Mouse (Mus musculus): ENCODE results near the gene Cd151. TPM values are rescaled to one million over a fixed set of nuclear protein-coding genes. Genes with fewer than 3 reads are reported as not detected.
"Not testable (repeated sequence)": the region's sequence is repeated elsewhere in the genome, so short reads cannot be mapped to it uniquely, and the experiment has no call there.

Gene Cd151
- polyA plus RNA-seq, 1 experiment from 2014 or later: 79.1 TPM

DNA sequence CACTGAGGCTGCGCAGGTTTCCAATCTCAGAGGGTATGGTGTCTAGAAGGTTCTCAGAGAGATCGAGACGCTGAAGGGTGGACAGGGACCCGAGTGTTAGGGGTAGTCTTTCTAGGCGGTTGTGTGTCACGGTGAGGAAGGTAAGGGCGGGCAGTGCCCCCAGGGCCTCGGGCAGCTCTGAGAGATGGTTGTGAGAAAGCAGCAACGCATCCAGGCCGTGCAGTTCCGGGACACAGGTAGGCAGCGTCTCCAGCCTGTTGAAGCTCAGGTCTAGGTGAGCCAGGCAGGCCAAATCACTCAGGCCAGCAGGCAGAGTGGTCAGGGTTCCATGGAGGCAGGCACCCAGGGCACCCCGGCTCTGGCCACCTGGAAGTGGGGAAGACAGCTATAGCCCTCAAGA is 25.0 kb upstream of the Cd151 start:
- peaks cover 15% of the 10 kb centered on the region for H3K4me1 ChIP-seq (ENCODE audit: insufficient read depth)
- H3K27me3 ChIP-seq (ENCODE audit: insufficient read depth, low read length): no peaks in the 10 kb centered on the region
- no peak for TF ChIP-seq CTCF (IDR thresholded peaks at IDR 0.05; ENCODE audit: low read depth)
- 92% methylated on average over 13 of the region's 13 CpGs for WGBS
- no peaks in the 10 kb centered on the region for H3K9me3 ChIP-seq (ENCODE audit: low read depth, low read length)
- ATAC-seq (ENCODE audit: insufficient read depth) (no peak), DNase-seq (no peak)
- H3K4me2 ChIP-seq: peak overlapping the region; percentile 90
- no peak overlapping the region for H3K27ac ChIP-seq (ENCODE audit: low read depth)
- H3K36me3 ChIP-seq (ENCODE audit: insufficient read depth): peaks cover 29% of the 10 kb centered on the region
- H3K4me3 ChIP-seq (ENCODE audit: low read depth, low read length): peak overlapping the region; percentile 55
- peak overlapping the region; percentile 65 for H3K9ac ChIP-seq

DNA sequence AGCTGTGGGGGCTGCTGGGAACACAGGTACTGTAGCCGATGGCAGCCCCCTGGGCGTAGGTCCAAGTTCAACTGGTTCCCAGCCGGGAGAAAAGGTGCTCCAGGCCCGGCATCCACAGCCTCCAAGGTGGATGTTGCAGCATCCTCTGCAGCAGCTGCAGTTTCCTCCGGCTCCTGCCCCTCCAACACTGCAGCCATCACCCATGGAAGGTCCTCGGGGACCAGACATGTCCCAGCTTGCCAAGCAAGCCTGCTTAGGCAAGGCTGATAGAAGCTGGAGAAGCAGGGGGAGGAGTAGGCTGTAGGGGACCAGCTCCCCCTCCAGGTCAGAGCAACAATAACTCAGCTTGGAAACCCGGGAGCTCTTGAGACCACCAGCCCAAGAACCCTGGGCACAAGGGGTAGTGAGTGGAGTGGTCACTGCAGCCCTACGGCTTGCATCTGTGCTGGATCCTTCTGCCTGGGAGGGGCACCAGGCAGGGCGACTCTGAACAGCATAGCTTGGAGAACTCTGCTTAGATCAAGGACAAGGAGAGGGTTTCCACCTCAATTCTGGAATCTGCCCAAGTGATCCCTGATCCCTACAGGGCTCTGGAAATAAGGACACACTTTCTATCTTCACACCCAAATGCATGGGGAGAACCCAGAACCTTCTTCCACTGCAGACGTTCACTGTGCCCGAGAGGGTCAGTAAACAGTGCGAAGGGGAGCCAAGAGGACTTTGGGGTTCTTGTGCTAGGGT is 23.9 kb upstream of the Cd151 start:
- H3K36me3 ChIP-seq (ENCODE audit: insufficient read depth): peaks cover 30% of the 10 kb centered on the region
- H3K27me3 ChIP-seq (ENCODE audit: insufficient read depth, low read length): no peaks in the 10 kb centered on the region
- H3K4me1 ChIP-seq (ENCODE audit: insufficient read depth): peaks cover 16% of the 10 kb centered on the region
- peak overlapping the region; percentile 55 for H3K4me3 ChIP-seq (ENCODE audit: low read depth, low read length)
- H3K9me3 ChIP-seq (ENCODE audit: low read depth, low read length): no peaks in the 10 kb centered on the region
- peak; percentile 4; the same call in 1 of the 2 replicates for ATAC-seq (ENCODE audit: insufficient read depth)
- H3K9ac ChIP-seq: peak overlapping the region; percentile 65
- peak; percentile 71 for DNase-seq
- H3K27ac ChIP-seq (ENCODE audit: low read depth): peak overlapping the region; percentile 62
- WGBS: 11% methylated on average over 12 of the region's 12 CpGs
- peak; percentile 64 for TF ChIP-seq CTCF (IDR thresholded peaks at IDR 0.05; ENCODE audit: low read depth)
- peak overlapping the region; percentile 90 for H3K4me2 ChIP-seq

DNA sequence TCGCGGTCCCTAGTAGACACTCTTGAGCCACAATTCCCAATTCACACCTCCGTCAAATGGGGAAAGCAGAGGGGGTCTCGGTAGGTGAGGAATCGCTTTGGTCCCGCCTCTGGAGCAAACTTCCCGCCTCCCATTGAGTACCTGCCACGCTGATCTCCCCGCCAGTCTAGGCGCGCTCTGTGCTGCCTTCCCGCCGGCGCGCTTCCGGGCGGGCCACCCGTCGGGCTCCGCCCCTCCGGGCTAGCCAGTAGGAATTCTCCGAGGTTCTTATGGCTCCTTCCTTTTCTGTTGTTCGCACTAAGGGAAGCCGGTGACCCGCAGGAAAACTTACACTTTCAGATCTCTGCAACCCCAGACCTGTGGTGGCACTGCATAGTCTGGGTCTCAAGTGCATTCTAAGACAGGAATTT is 23.4 kb upstream of the Cd151 start, which contains the start of gene Pidd1:
TSS of gene Pidd1 (minus strand) at position 198 of the 410 bp plus-strand sequence.
- peak; percentile 57 for ATAC-seq (ENCODE audit: insufficient read depth)
- H3K4me1 ChIP-seq (ENCODE audit: insufficient read depth): peaks cover 22% of the 10 kb centered on the region
- no peaks in the 10 kb centered on the region for H3K27me3 ChIP-seq (ENCODE audit: insufficient read depth, low read length)
- DNase-seq: peak; percentile 92
- TF ChIP-seq CTCF (IDR thresholded peaks at IDR 0.05; ENCODE audit: low read depth): no peak
- WGBS: under 1% methylated on average over 25 of the region's 25 CpGs
- peak within 1 kb of the TSS; percentile 90 for H3K4me2 ChIP-seq
- peaks cover 30% of the 10 kb centered on the region for H3K36me3 ChIP-seq (ENCODE audit: insufficient read depth)
- H3K9me3 ChIP-seq (ENCODE audit: low read depth, low read length): no peaks in the 10 kb centered on the region
- H3K27ac ChIP-seq (ENCODE audit: low read depth): peak within 1 kb of the TSS; percentile 62
- H3K4me3 ChIP-seq (ENCODE audit: low read depth, low read length): peak within 1 kb of the TSS; percentile 55
- H3K9ac ChIP-seq: peak within 1 kb of the TSS; percentile 65

DNA sequence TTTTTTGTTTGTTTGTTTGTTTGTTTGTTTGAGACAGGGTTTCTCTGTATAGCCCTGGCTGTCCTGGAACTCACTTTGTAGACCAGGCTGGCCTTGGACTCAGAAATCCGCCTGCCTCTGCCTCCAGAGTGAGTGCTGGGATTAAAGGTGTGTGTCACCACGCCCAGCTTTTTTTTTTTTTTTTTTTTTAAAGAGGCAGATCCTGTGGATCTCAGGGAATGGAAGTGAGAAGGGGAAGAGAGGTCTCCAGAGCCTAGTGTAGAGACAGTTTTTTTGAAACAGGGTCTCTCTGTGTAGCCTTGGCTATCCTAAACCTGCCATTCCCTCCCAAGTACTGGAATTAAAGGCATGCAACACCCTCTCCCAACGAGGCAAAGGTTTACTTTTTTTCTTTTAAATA is 20.8 kb upstream of the Cd151 start:
- Histone ChIP-seq H3K36me3 (ENCODE audit: insufficient read depth) (peaks cover 33% of the 10 kb centered on the region), H3K4me2 (peak overlapping the region; percentile 90), H3K4me1 (ENCODE audit: insufficient read depth) (peaks cover 22% of the 10 kb centered on the region)
- not testable (repeated sequence) for ATAC-seq (ENCODE audit: insufficient read depth); DNase-seq; H3K27me3 ChIP-seq (ENCODE audit: insufficient read depth, low read length); H3K9me3 ChIP-seq (ENCODE audit: low read depth, low read length); H3K9ac ChIP-seq; H3K27ac ChIP-seq (ENCODE audit: low read depth); H3K4me3 ChIP-seq (ENCODE audit: low read depth, low read length)
- 75% methylated on average over 3 of the region's 3 CpGs for WGBS

DNA sequence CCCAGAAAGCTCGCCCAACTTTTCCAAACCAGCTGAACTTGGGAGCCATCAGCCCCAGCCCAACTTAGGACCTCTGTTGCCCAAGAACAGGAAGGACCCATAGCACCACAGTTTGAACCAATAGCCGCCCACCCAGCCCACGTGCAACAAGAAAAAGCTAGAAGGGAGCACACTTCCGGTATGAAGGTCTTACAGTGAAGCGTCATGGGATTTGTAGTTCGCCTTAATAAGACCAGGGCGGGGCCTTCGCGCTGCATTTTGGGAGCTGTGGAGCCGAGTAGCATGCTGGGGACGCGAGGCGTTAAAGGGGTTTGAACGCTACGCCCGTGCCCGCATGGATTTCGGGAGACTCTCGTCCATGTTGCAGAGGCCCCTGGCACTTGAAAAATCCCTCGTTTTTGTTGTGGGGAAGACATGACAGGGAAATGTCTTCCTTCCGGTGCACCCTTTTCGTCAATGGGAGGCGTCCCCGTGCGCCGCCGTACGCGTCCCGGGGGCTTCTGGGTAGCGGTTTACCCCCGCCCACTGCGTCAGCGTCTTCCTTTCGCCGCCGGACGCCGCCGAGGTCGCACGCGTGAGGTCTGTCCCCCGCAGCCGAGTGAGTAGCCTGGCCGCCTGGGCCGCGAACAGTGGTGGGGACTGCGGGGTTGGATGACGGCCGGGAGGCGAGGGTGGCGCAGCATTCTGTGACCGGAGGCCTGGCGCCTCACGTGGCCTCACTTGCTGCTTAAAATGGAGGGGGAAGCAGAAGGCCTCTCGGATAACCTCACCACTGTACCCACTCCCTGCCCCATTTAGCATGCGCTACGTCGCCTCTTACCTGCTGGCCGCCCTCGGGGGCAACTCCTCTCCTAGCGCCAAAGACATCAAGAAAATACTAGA is 19.8 kb upstream of the Cd151 start, which contains the start of gene Rplp2:
TSS of gene Rplp2 (plus strand) at position 261 of the 882 bp plus-strand sequence.
- under 1% methylated on average over 63 of the region's 63 CpGs for WGBS
- H3K27me3 ChIP-seq (ENCODE audit: insufficient read depth, low read length): no peaks in the 10 kb centered on the region
- H3K9me3 ChIP-seq (ENCODE audit: low read depth, low read length): no peaks in the 10 kb centered on the region
- peak within 1 kb of the TSS; percentile 82 for H3K27ac ChIP-seq (ENCODE audit: low read depth)
- H3K36me3 ChIP-seq (ENCODE audit: insufficient read depth): peaks cover 43% of the 10 kb centered on the region
- H3K9ac ChIP-seq: peak within 1 kb of the TSS; percentile 95
- TF ChIP-seq CTCF (IDR thresholded peaks at IDR 0.05; ENCODE audit: low read depth): no peak; the same call in 1 of the 2 replicates
- H3K4me1 ChIP-seq (ENCODE audit: insufficient read depth): peaks cover 22% of the 10 kb centered on the region
- peak within 1 kb of the TSS; percentile 89 for H3K4me3 ChIP-seq (ENCODE audit: low read depth, low read length)
- peak within 1 kb of the TSS; percentile 90 for H3K4me2 ChIP-seq
- DNase-seq (peak; percentile 95), ATAC-seq (ENCODE audit: insufficient read depth) (peak; percentile 91)

DNA sequence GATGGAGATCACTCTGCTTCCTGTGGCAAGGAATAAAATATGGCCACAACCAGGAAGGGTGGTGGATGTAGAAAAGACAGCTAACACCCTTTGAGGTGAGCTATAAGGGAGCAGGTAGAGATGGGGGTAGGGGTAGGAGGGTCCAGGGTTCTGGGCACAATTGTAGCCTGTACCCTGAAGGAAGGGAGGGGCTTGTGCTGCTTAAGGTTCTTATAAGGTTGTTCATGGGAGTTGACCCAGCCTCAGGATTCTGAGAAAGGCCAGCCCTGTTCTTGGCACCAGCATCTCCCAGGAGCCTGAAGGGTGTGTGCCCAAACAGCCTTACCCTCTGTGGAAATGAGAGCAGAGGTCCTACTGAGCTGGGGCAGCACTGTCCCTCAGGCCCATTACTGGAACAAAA is 15.3 kb upstream of the Cd151 start:
- no peak overlapping the region for H3K4me2 ChIP-seq
- no peak overlapping the region for H3K4me3 ChIP-seq (ENCODE audit: low read depth, low read length)
- peaks cover 43% of the 10 kb centered on the region for H3K36me3 ChIP-seq (ENCODE audit: insufficient read depth)
- H3K27ac ChIP-seq (ENCODE audit: low read depth): no peak overlapping the region
- TF ChIP-seq CTCF (IDR thresholded peaks at IDR 0.05; ENCODE audit: low read depth): no peak
- H3K9me3 ChIP-seq (ENCODE audit: low read depth, low read length): no peaks in the 10 kb centered on the region
- DNase-seq: no peak
- H3K4me1 ChIP-seq (ENCODE audit: insufficient read depth): peaks cover 16% of the 10 kb centered on the region
- H3K27me3 ChIP-seq (ENCODE audit: insufficient read depth, low read length): peaks cover 2% of the 10 kb centered on the region; the same call in 1 of the 2 replicates
- no peak for ATAC-seq (ENCODE audit: insufficient read depth)
- H3K9ac ChIP-seq: no peak overlapping the region

DNA sequence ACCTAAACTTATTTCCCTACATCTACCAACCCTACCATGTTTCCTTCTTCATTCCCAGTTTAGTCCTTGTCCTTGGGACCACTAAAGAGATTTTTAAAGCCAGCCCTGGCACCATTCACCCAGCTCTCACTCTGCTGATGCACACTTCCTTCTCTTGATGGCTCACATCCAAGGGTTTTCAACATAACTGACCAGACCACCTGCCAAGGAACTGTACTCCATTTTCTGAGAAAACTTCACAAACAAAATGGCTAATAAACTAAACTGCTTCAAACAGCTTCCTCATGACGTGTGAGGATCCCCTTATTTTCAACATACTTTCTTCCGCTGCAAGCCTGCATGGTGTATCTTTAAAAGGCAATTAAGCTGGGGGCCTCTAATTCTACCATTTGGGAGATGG is 13.6 kb upstream of the Cd151 start:
- H3K27ac ChIP-seq (ENCODE audit: low read depth): no peak overlapping the region
- ATAC-seq (ENCODE audit: insufficient read depth) (no peak), DNase-seq (no peak)
- 72% methylated on average over 2 of the region's 2 CpGs for WGBS
- H3K4me3 ChIP-seq (ENCODE audit: low read depth, low read length): no peak overlapping the region
- H3K36me3 ChIP-seq (ENCODE audit: insufficient read depth): peaks cover 40% of the 10 kb centered on the region
- no peak overlapping the region for H3K9ac ChIP-seq
- TF ChIP-seq CTCF (IDR thresholded peaks at IDR 0.05; ENCODE audit: low read depth): no peak
- H3K4me2 ChIP-seq: no peak overlapping the region
- peaks cover 10% of the 10 kb centered on the region for H3K4me1 ChIP-seq (ENCODE audit: insufficient read depth)
- H3K27me3 ChIP-seq (ENCODE audit: insufficient read depth, low read length): peaks cover 2% of the 10 kb centered on the region; the same call in 1 of the 2 replicates
- H3K9me3 ChIP-seq (ENCODE audit: low read depth, low read length): no peaks in the 10 kb centered on the region
